Mouse (Mus musculus): ENCODE measurements around the gene Myo7a. TPM values are rescaled to one million over a fixed set of nuclear protein-coding genes. Genes with fewer than 3 reads are reported as not detected.

The Myo7a gene
- polyA plus RNA-seq, 1 experiment from 2014 or later, result 13.5 TPM

DNA sequence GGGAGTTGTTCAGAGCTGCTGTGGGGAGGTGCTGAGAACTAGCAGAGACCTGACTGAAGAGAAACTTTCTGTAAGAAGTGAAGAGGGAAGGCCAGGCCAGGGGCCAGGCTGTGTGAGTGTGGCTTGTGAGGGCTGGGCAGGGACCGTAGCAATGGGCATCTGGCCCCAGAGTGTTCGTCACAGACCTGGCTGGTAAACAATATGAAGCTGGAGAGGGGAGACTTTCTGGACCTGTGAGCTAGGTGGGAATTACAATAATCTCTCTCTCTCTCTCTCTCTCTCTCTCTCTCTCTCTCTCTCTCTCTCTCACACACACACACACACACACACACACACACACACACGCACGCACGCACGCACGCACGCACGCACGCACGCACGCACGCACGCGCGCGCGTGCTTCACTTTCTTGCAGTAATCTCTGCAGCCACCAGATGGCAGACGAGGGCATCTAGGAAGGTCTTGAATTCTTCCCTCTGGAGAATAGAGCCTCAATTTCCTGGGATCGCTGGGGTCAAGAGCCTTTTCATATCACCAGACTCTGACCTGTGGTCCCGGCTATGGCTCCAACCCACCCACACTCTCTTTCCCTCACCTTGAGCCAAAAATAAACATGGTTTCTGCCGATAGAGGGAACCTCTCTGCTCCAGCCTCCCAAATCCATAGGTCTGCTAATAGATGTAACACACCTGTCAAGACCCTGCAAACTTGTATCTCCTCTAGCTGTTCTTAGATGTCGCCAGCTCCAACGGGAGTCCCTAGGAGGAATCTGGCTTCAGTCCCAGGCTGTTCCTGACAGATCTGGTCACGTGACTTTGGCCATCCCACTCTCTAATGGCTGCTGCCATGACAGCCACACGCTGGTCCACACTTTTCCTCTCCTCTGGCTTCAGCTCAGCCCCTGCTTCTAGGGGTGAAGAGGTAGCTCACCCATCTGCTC lies 16.1 kb downstream of the Myo7a start:
- Histone ChIP-seq H3K36me3 (ENCODE audit: control insufficient read depth, insufficient read depth, low read length) (no peaks in the 10 kb centered on the region), H3K4me1 (ENCODE audit: control insufficient read depth, insufficient read depth, low read length) (no peaks in the 10 kb centered on the region), H3K9me3 (ENCODE audit: control insufficient read depth, low read length) (no peaks in the 10 kb centered on the region), H3K4me3 (ENCODE audit: low read depth, low read length) (peak overlapping the region; percentile 18), H3K27me3 (ENCODE audit: control insufficient read depth, insufficient read depth, low read length) (no peaks in the 10 kb centered on the region), H3K4me2 (ENCODE audit: low read depth) (peak overlapping the region; percentile 40), H3K9ac (ENCODE audit: low read length) (peak overlapping the region; percentile 63), H3K27ac (ENCODE audit: low read depth, low read length) (no peak overlapping the region)
- ATAC-seq (ENCODE audit: insufficient read depth, low FRiP score, low TSS enrichment), result peak; percentile 46
- WGBS, result 14% methylated on average over 26 of the region's 26 CpGs
- DNase-seq (ENCODE audit: low spot score), result peak; percentile 87

DNA sequence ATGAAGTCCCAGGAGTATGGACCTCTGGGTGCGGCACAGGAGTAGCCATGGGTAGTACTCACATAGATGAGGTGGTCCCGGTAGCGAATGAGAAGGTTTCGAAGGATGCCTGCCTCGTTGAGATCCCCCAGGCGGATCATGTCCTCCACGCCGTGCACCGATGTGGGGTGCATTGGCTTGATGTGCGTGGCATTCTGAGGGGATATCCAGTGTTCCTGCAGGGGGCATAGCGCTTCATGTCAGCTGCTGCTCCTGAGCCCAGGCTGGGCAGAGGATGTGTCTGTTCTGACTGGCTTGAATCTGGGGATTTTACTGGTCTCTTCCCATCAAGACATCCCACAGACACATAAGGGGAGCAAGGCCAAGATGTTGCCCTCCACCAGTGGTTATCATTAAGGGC lies 16.8 kb downstream of the Myo7a start:
- Histone ChIP-seq H3K36me3 (ENCODE audit: control insufficient read depth, insufficient read depth, low read length) (no peaks in the 10 kb centered on the region), H3K4me2 (ENCODE audit: low read depth) (peak overlapping the region; percentile 40; the same call in 1 of the 2 replicates), H3K27ac (ENCODE audit: low read depth, low read length) (no peak overlapping the region), H3K9me3 (ENCODE audit: control insufficient read depth, low read length) (no peaks in the 10 kb centered on the region), H3K4me1 (ENCODE audit: control insufficient read depth, insufficient read depth, low read length) (no peaks in the 10 kb centered on the region), H3K4me3 (ENCODE audit: low read depth, low read length) (no peak overlapping the region; the same call in 1 of the 2 replicates), H3K27me3 (ENCODE audit: control insufficient read depth, insufficient read depth, low read length) (no peaks in the 10 kb centered on the region), H3K9ac (ENCODE audit: low read length) (peak overlapping the region; percentile 63)
- no peak for DNase-seq (ENCODE audit: low spot score)
- WGBS, result 95% methylated on average over 11 of the region's 11 CpGs
- no peak for ATAC-seq (ENCODE audit: insufficient read depth, low FRiP score, low TSS enrichment)

DNA sequence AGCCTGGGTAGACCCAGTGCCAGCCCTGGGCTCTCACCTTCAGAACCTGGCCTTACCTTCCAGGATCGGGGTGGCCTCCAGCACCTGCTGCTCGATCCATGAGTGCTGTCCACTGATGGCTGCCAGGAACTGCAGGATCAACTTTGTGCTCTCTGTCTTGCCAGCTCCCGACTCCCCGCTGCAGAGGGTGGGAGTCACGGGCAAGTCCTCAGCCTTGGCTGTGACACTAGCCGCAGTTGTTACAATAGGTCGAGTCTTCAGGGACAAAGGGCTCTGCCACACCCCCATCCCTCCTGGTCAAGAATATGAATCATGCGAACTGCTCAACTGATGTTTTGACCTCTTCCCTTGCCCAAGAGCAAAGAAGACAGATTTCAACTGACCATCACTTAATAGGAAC lies 21.8 kb downstream of the Myo7a start:
- Histone ChIP-seq H3K36me3 (ENCODE audit: control insufficient read depth, insufficient read depth, low read length) (0 out of 2 replicates have a peak, but pooled peaks cover 2% of the 10 kb centered on the region), H3K9me3 (ENCODE audit: control insufficient read depth, low read length) (no peaks in the 10 kb centered on the region), H3K27ac (ENCODE audit: low read depth, low read length) (no peak overlapping the region), H3K4me3 (ENCODE audit: low read depth, low read length) (no peak overlapping the region), H3K4me2 (ENCODE audit: low read depth) (no peak overlapping the region), H3K4me1 (ENCODE audit: control insufficient read depth, insufficient read depth, low read length) (no peaks in the 10 kb centered on the region), H3K9ac (ENCODE audit: low read length) (no peak overlapping the region), H3K27me3 (ENCODE audit: control insufficient read depth, insufficient read depth, low read length) (no peaks in the 10 kb centered on the region)
- no peak for ATAC-seq (ENCODE audit: insufficient read depth, low FRiP score, low TSS enrichment)
- 94% methylated on average over 8 of the region's 8 CpGs for WGBS
- no peak for DNase-seq (ENCODE audit: low spot score)

DNA sequence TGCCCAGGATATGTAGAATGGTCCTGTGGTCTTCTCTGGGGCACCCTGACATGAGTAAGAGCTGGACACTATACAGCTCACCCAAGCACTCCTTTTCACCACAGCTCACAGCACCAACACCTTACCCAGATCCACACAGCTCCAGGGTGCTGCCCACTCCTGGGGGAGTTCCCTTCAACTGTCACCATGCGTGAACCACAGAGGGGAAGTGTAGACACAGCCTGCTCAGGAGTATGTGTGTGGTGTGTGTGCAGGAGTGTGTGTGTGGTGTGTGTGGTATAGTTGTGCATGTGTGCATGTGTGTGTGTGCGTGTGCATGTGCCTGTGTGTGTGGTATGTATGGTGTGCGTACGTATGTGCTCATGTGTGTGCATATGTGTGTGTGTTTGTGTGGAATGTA lies 23.5 kb downstream of the Myo7a start:
- ATAC-seq (ENCODE audit: insufficient read depth, low FRiP score, low TSS enrichment), result no peak
- Histone ChIP-seq H3K27ac (ENCODE audit: low read depth, low read length) (no peak overlapping the region), H3K4me3 (ENCODE audit: low read depth, low read length) (no peak overlapping the region), H3K4me2 (ENCODE audit: low read depth) (no peak overlapping the region), H3K9ac (ENCODE audit: low read length) (no peak overlapping the region), H3K4me1 (ENCODE audit: control insufficient read depth, insufficient read depth, low read length) (no peaks in the 10 kb centered on the region), H3K9me3 (ENCODE audit: control insufficient read depth, low read length) (no peaks in the 10 kb centered on the region), H3K36me3 (ENCODE audit: control insufficient read depth, insufficient read depth, low read length) (0 out of 2 replicates have a peak, but pooled peaks cover 2% of the 10 kb centered on the region), H3K27me3 (ENCODE audit: control insufficient read depth, insufficient read depth, low read length) (no peaks in the 10 kb centered on the region)
- WGBS, result 94% methylated on average over 4 of the region's 4 CpGs
- no peak for DNase-seq (ENCODE audit: low spot score)

DNA sequence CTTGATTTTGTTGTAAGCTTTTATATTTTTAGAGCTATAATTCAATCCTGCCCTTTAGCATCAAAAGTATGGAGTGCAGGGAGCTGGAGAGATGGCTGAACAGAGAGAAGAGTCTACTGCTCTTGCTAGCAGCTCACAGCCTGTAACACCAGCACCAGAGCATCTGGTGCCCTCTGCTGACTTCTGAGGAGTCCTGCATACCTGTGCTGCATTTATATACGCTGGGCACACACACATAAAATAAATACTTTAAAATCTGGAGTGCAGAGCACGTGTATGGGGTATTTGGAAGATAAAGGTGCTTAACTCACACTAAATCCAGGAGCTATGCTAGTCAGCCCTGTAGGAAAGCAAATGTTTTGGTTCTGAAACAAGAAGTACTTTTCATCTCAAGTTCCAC lies 33.0 kb downstream of the Myo7a start:
- no peak for DNase-seq (ENCODE audit: low spot score)
- Histone ChIP-seq H3K27me3 (ENCODE audit: control insufficient read depth, insufficient read depth, low read length) (no peaks in the 10 kb centered on the region), H3K27ac (ENCODE audit: low read depth, low read length) (no peak overlapping the region), H3K9ac (ENCODE audit: low read length) (no peak overlapping the region), H3K36me3 (ENCODE audit: control insufficient read depth, insufficient read depth, low read length) (no peaks in the 10 kb centered on the region), H3K4me3 (ENCODE audit: low read depth, low read length) (no peak overlapping the region), H3K9me3 (ENCODE audit: control insufficient read depth, low read length) (no peaks in the 10 kb centered on the region), H3K4me2 (ENCODE audit: low read depth) (no peak overlapping the region), H3K4me1 (ENCODE audit: control insufficient read depth, insufficient read depth, low read length) (peaks cover 7% of the 10 kb centered on the region)
- 47% methylated on average over 2 of the region's 2 CpGs for WGBS
- ATAC-seq (ENCODE audit: insufficient read depth, low FRiP score, low TSS enrichment), result no peak

DNA sequence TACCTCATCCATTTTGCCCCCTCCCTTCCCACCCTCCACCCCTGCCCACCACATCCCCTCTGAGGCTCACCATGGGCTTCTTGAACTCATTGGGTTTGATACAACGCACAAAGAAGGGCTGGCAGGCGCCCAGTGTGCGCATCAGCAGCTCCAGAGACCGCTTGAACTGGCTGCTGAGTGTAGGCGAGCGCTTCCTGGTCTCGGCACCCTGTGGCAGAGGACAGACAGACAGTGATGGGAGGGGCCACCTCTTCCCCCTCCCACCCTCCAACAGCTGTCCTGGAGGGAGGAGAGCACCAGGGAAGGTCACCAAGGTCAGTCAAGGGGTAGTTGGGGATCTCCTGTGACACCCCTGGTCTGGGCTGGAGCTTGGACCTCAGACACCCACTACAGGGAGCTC lies 34.0 kb downstream of the Myo7a start:
- no peaks in the 10 kb centered on the region for H3K27me3 ChIP-seq (ENCODE audit: control insufficient read depth, insufficient read depth, low read length)
- ATAC-seq (ENCODE audit: insufficient read depth, low FRiP score, low TSS enrichment) (no peak), DNase-seq (ENCODE audit: low spot score) (no peak)
- no peak overlapping the region for H3K9ac ChIP-seq (ENCODE audit: low read length)
- WGBS, result 76% methylated on average over 7 of the region's 7 CpGs
- peaks cover 7% of the 10 kb centered on the region for H3K4me1 ChIP-seq (ENCODE audit: control insufficient read depth, insufficient read depth, low read length)
- H3K36me3 ChIP-seq (ENCODE audit: control insufficient read depth, insufficient read depth, low read length), result no peaks in the 10 kb centered on the region; the same call in 1 of the 2 replicates
- H3K4me2 ChIP-seq (ENCODE audit: low read depth), result no peak overlapping the region
- no peaks in the 10 kb centered on the region for H3K9me3 ChIP-seq (ENCODE audit: control insufficient read depth, low read length)
- H3K4me3 ChIP-seq (ENCODE audit: low read depth, low read length), result no peak overlapping the region
- H3K27ac ChIP-seq (ENCODE audit: low read depth, low read length), result no peak overlapping the region

DNA sequence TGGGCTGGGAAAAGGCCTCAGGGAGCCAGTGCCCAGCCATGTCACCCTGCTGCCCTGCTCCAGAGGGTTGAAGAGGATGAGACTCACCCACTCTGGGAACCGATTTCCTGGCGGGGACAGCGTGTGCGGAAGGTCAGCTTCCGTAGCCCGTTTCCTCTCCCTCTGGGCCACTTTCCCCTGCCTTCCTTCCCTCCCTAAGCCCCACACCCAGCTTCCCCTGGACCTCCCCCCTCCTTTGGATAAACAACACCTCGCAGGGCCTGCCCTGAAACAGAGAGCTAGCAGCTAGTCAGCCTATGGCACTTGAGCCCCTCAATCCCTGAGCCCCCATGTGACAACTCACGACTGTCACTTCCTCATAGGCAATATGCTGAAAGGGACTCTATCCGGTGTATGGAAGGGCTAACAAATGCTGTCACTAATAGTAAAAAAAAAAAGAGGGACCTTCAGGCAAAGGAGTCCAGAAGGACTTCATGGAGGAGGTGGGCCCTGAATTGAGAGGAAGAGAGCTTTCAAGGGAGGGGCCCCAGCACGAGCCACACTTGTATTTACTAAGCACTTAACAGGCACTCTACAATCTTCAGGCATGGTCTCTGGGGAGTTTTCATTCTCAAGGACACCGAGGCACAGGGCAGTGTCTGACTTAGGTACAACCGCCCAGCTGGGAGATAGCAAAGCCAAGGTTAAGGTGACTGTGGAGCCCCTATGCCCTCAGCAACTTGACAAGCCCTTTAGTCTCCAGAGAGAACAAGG lies 34.6 kb downstream of the Myo7a start:
- H3K4me3 ChIP-seq (ENCODE audit: low read depth, low read length), result no peak overlapping the region
- ATAC-seq (ENCODE audit: insufficient read depth, low FRiP score, low TSS enrichment), result no peak
- 53% methylated on average over 12 of the region's 12 CpGs for WGBS

DNA sequence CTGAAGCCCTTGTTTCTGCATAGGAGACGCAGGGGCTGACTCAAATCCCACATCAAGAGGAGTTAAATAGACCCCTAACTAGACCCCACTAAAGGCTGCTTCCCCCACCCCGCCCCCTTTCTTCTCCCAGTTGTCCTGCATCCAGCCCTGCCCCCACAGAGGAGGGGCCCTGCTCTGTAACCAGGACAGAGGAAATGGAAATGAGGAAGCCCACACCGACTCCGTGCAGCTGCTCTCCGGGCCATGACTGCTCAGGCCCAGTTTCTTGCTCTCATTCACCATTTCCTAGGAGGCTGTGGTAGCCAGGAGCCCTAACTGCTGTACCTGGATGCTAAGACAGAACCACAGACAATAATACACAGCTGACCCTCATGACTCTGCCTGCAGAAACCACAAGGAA lies 36.9 kb downstream of the Myo7a start:
- no peaks in the 10 kb centered on the region for H3K9me3 ChIP-seq (ENCODE audit: control insufficient read depth, low read length)
- no peak overlapping the region for H3K27ac ChIP-seq (ENCODE audit: low read depth, low read length)
- no peak overlapping the region for H3K4me2 ChIP-seq (ENCODE audit: low read depth)
- DNase-seq (ENCODE audit: low spot score) (peak; percentile 56), ATAC-seq (ENCODE audit: insufficient read depth, low FRiP score, low TSS enrichment) (peak; percentile 76; the same call in 1 of the 2 replicates)
- WGBS, result 14% methylated on average over 5 of the region's 5 CpGs
- no peak overlapping the region for H3K4me3 ChIP-seq (ENCODE audit: low read depth, low read length)
- no peak overlapping the region for H3K9ac ChIP-seq (ENCODE audit: low read length)
- peaks cover 7% of the 10 kb centered on the region for H3K4me1 ChIP-seq (ENCODE audit: control insufficient read depth, insufficient read depth, low read length)
- H3K36me3 ChIP-seq (ENCODE audit: control insufficient read depth, insufficient read depth, low read length), result no peaks in the 10 kb centered on the region; the same call in 1 of the 2 replicates
- no peaks in the 10 kb centered on the region for H3K27me3 ChIP-seq (ENCODE audit: control insufficient read depth, insufficient read depth, low read length)

More for the DNA sequence above, 34.6 kb downstream of the Myo7a start:
- Histone ChIP-seq H3K36me3 (ENCODE audit: control insufficient read depth, insufficient read depth, low read length) (no peaks in the 10 kb centered on the region; the same call in 1 of the 2 replicates), H3K9ac (ENCODE audit: low read length) (no peak overlapping the region), H3K4me2 (ENCODE audit: low read depth) (no peak overlapping the region), H3K27me3 (ENCODE audit: control insufficient read depth, insufficient read depth, low read length) (no peaks in the 10 kb centered on the region), H3K27ac (ENCODE audit: low read depth, low read length) (no peak overlapping the region), H3K4me1 (ENCODE audit: control insufficient read depth, insufficient read depth, low read length) (peaks cover 7% of the 10 kb centered on the region), H3K9me3 (ENCODE audit: control insufficient read depth, low read length) (no peaks in the 10 kb centered on the region)
- no peak for DNase-seq (ENCODE audit: low spot score)
